ENCODE assay signal across 21 mouse cellular contexts in genomic region chr13:15513114-15513513, GRCm38 (mm10). TPM values are rescaled to one million over a fixed set of nuclear protein-coding genes. Genes with fewer than 3 reads are reported as not detected.
DNase-seq lines count a peak whose midpoint lies in the region; ATAC-seq and TF ChIP-seq lines count a peak whose summit lies in the region.
"Had no signal": no experiment of that assay in that cellular context is flagged by ENCODE, and none has a peak within 500 bp of the region (broad histone marks: within the 10 kb centered on the region; RNA-seq: fewer than 3 reads in every experiment).

No protein-coding gene starts in this region.

- TF ChIP-seq POLR2A in embryonic fibroblast, embryonic 13.5 days (IDR thresholded peaks at IDR 0.05; ENCODE audit: low read depth, low read length): no peak

- no peak for TF ChIP-seq CTCF in embryonic fibroblast, embryonic 13.5 days (IDR thresholded peaks at IDR 0.05; ENCODE audit: borderline replicate concordance, insufficient read depth, low read length)

- peaks cover 80% of the 10 kb centered on the region for H3K4me1 ChIP-seq in forebrain, embryonic 10.5 days
- peaks cover 49% of the 10 kb centered on the region for H3K4me1 ChIP-seq in forebrain, embryonic 12.5 days
- peaks cover 42% of the 10 kb centered on the region for H3K4me1 ChIP-seq in midbrain, embryonic 12.5 days
- 0 out of 2 replicates have a peak, but pooled peaks cover 3% of the 10 kb centered on the region for H3K4me1 ChIP-seq in midbrain, embryonic 14.5 days (ENCODE audit: control insufficient read depth, insufficient read depth, low read length)
- H3K4me1 ChIP-seq in embryonic fibroblast, embryonic 13.5 days (ENCODE audit: control insufficient read depth, insufficient read depth, low read length): peaks cover 26% of the 10 kb centered on the region
- 0 out of 2 replicates have a peak, but pooled peaks cover 5% of the 10 kb centered on the region for H3K4me1 ChIP-seq in forebrain, embryonic 16.5 days (replicated peaks; ENCODE audit: control insufficient read depth, insufficient read depth, low read length)

- peaks cover 11% of the 10 kb centered on the region for H3K36me3 ChIP-seq in forebrain, embryonic 10.5 days (replicated peaks)
- H3K36me3 ChIP-seq in forebrain, embryonic 12.5 days (replicated peaks): no peaks in the 10 kb centered on the region
- no peaks in the 10 kb centered on the region for H3K36me3 ChIP-seq in midbrain, embryonic 12.5 days
- no peaks in the 10 kb centered on the region for H3K36me3 ChIP-seq in midbrain, embryonic 14.5 days (ENCODE audit: control insufficient read depth, insufficient read depth, low read length)
- no peaks in the 10 kb centered on the region for H3K36me3 ChIP-seq in forebrain, embryonic 16.5 days (ENCODE audit: control insufficient read depth, insufficient read depth)
- H3K36me3 ChIP-seq: heart, embryonic 13.5 days; hindbrain, embryonic 15.5 days had no signal

- DNase-seq in forebrain, embryonic 10.5 days (ENCODE audit: extremely low spot score, low spot score): no peak
- no peak for DNase-seq in midbrain, embryonic 14.5 days
- no peak for DNase-seq in lung, postnatal 36 days
- no peak for DNase-seq in heart, adult 9 months (ENCODE audit: low spot score in 2 of 2)
- DNase-seq: adrenal gland, adult 2 months; adrenal gland, postnatal 36 days; cerebellum, adult 11 months; cerebellum, adult 9-10 months; cerebellum, postnatal 25 days; gastrocnemius, adult 2 months; gastrocnemius, postnatal 25 days; heart, postnatal 36 days had no signal

- WGBS in forebrain, embryonic 10.5 days: 75% methylated on average over 5 of the region's 5 CpGs
- 46% methylated on average over 5 of the region's 5 CpGs for WGBS in forebrain, embryonic 12.5 days
- WGBS in midbrain, embryonic 12.5 days: 64% methylated on average over 5 of the region's 5 CpGs
- 48% methylated on average over 5 of the region's 5 CpGs for WGBS in midbrain, embryonic 14.5 days
- WGBS in forebrain, embryonic 16.5 days: 20% methylated on average over 5 of the region's 5 CpGs

- no peaks in the 10 kb centered on the region for H3K27me3 ChIP-seq in forebrain, embryonic 10.5 days (ENCODE audit: poor library complexity, severe bottlenecking)
- H3K27me3 ChIP-seq in forebrain, embryonic 12.5 days: no peaks in the 10 kb centered on the region
- no peaks in the 10 kb centered on the region for H3K27me3 ChIP-seq in midbrain, embryonic 12.5 days
- H3K27me3 ChIP-seq in midbrain, embryonic 14.5 days (ENCODE audit: control insufficient read depth, insufficient read depth, low read length): no peaks in the 10 kb centered on the region
- H3K27me3 ChIP-seq in forebrain, embryonic 16.5 days (replicated peaks; ENCODE audit: control insufficient read depth, insufficient read depth, low read length): no peaks in the 10 kb centered on the region
- H3K27me3 ChIP-seq: heart, embryonic 13.5 days; hindbrain, embryonic 15.5 days; Patski had no signal

- H3K27ac ChIP-seq in forebrain, embryonic 10.5 days: 0 out of 2 replicates have a peak overlapping the region, but pooled peaks have one; percentile 26
- no peak overlapping the region for H3K27ac ChIP-seq in forebrain, embryonic 12.5 days
- H3K27ac ChIP-seq in midbrain, embryonic 12.5 days (replicated peaks): no peak overlapping the region
- H3K27ac ChIP-seq in midbrain, embryonic 14.5 days (replicated peaks; ENCODE audit: low read depth, low read length): no peak overlapping the region
- peak overlapping the region; percentile 51; the same call in 1 of the 2 replicates for H3K27ac ChIP-seq in embryonic fibroblast, embryonic 13.5 days (ENCODE audit: insufficient read depth, low read length)
- no peak overlapping the region for H3K27ac ChIP-seq in forebrain, embryonic 16.5 days (ENCODE audit: low read length)
- H3K27ac ChIP-seq: gastrocnemius, adult 2 months; hindbrain, embryonic 15.5 days had no signal

- H3K9me3 ChIP-seq in forebrain, embryonic 10.5 days: no peaks in the 10 kb centered on the region
- H3K9me3 ChIP-seq in forebrain, embryonic 12.5 days: no peaks in the 10 kb centered on the region
- H3K9me3 ChIP-seq in midbrain, embryonic 12.5 days: no peaks in the 10 kb centered on the region
- no peaks in the 10 kb centered on the region for H3K9me3 ChIP-seq in midbrain, embryonic 14.5 days (ENCODE audit: control insufficient read depth, low read length)
- H3K9me3 ChIP-seq in forebrain, embryonic 16.5 days (ENCODE audit: control insufficient read depth, low read length): no peaks in the 10 kb centered on the region
- H3K9me3 ChIP-seq: heart, embryonic 13.5 days; hindbrain, embryonic 15.5 days had no signal

- ATAC-seq in forebrain, embryonic 12.5 days (ENCODE audit: low FRiP score): no peak
- peak; percentile 34; the same call in 1 of the 2 replicates for ATAC-seq in midbrain, embryonic 12.5 days (ENCODE audit: low FRiP score, low read depth)
- no peak for ATAC-seq in midbrain, embryonic 14.5 days (ENCODE audit: low FRiP score, low TSS enrichment)
- ATAC-seq in forebrain, embryonic 16.5 days: peak; percentile 41; the same call in 1 of the 2 replicates
- ATAC-seq: intestine, embryonic 16.5 days had no signal

- no peak overlapping the region for H3K4me3 ChIP-seq in forebrain, embryonic 10.5 days
- H3K4me3 ChIP-seq in forebrain, embryonic 12.5 days (replicated peaks): no peak overlapping the region
- H3K4me3 ChIP-seq in midbrain, embryonic 12.5 days: no peak overlapping the region
- no peak overlapping the region for H3K4me3 ChIP-seq in midbrain, embryonic 14.5 days (replicated peaks; ENCODE audit: low read depth, low read length)
- no peak overlapping the region for H3K4me3 ChIP-seq in embryonic fibroblast, embryonic 13.5 days (ENCODE audit: insufficient read depth, low read length)
- no peak overlapping the region for H3K4me3 ChIP-seq in forebrain, embryonic 16.5 days (replicated peaks; ENCODE audit: low read length)
- H3K4me3 ChIP-seq: erythroblast, embryonic 14.5 days; gastrocnemius, adult 2 months; heart, embryonic 13.5 days; hindbrain, embryonic 15.5 days had no signal

- no peak overlapping the region for H3K4me2 ChIP-seq in forebrain, embryonic 12.5 days
- H3K4me2 ChIP-seq in midbrain, embryonic 12.5 days (replicated peaks): no peak overlapping the region
- no peak overlapping the region for H3K4me2 ChIP-seq in midbrain, embryonic 14.5 days (ENCODE audit: low read length)
- H3K4me2 ChIP-seq in forebrain, embryonic 16.5 days (ENCODE audit: low read length): no peak overlapping the region
- H3K4me2 ChIP-seq: heart, embryonic 13.5 days; hindbrain, embryonic 15.5 days had no signal

- H3K9ac ChIP-seq in forebrain, embryonic 12.5 days: no peak overlapping the region
- H3K9ac ChIP-seq in midbrain, embryonic 12.5 days (replicated peaks): no peak overlapping the region
- no peak overlapping the region for H3K9ac ChIP-seq in midbrain, embryonic 14.5 days (replicated peaks; ENCODE audit: low read length)
- no peak overlapping the region for H3K9ac ChIP-seq in forebrain, embryonic 16.5 days (replicated peaks; ENCODE audit: low read depth, low read length)
- H3K9ac ChIP-seq: heart, embryonic 13.5 days; hindbrain, embryonic 15.5 days had no signal

RNA-seq across cellular contexts. Expression of gene Gli3, which starts 50.1 kb away (rescaled TPM):
- polyA plus RNA-seq in forebrain, embryonic 10.5 days (2016; fragmentation: Nextera tagmentation; extraction: Ambion mirVana): 60.3 and 62.2 TPM in 2 replicates
- polyA plus RNA-seq in forebrain, embryonic 12.5 days (2016; fragmentation: Nextera tagmentation; extraction: Ambion mirVana): 47.2 and 48.2 TPM in 2 replicates
- polyA plus RNA-seq in midbrain, embryonic 12.5 days (2016; fragmentation: Nextera tagmentation; extraction: Ambion mirVana): 40.8 and 41.1 TPM in 2 replicates
- 8.5 and 14.1 TPM in 2 replicates for polyA plus RNA-seq in midbrain, embryonic 14.5 days (2014; fragmentation: Nextera tagmentation; extraction: Ambion mirVana)
- polyA plus RNA-seq in embryonic fibroblast, embryonic 13.5 days (2011; ENCODE audit: insufficient read length, low read depth, missing spikeins): 41.8 and 64.3 TPM in 2 replicates
- 10.8 and 13.4 TPM in 2 replicates for polyA plus RNA-seq in forebrain, embryonic 16.5 days (2015; fragmentation: Nextera tagmentation; extraction: Ambion mirVana)
- polyA plus RNA-seq: erythroblast, embryonic 14.5 days had no signal

Comparison
In these comparisons a context has a peak if more than half of its experiments do, and no peak if none do; other contexts are left out.
1. H3K27ac ChIP-seq: peak in forebrain, embryonic 10.5 days (single experiment) and embryonic fibroblast, embryonic 13.5 days (single experiment); none in forebrain, embryonic 12.5 days (single experiment), midbrain, embryonic 12.5 days (single experiment), midbrain, embryonic 14.5 days (single experiment) and forebrain, embryonic 16.5 days (single experiment).
2. ATAC-seq: peak in midbrain, embryonic 12.5 days (single experiment) and forebrain, embryonic 16.5 days (single experiment); none in forebrain, embryonic 12.5 days (single experiment) and midbrain, embryonic 14.5 days (single experiment).